Mouse (Mus musculus): ENCODE results near the gene Ift43.

DNA sequence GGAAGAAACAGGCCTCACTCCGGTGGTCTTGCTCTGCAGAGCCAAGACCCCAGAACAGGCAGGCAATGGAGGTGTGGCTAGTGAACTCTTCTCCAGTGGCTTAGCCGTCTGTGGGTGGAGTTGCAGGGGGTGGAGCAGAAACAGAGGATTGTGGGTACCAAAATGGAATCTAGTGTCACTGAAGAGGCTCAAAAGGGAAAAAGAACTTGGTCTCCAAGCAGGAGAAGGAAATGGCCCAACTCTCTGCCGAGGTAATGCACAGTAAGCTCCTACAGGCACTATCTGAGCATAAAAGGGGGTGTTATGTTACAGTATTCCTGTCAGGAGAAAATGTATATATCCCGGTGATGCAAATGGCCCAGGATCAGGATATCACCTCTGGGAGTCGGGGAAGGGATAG, 86.9 kb downstream of the Ift43 start:
- TF ChIP-seq CTCF (IDR thresholded peaks at IDR 0.05 in 2 of 3, conservative IDR thresholded peaks at IDR 0.05 in 1 of 3; ENCODE audit: control insufficient read depth in 1 of 3, insufficient read depth in 1 of 3, low read depth in 2 of 3, low read length in 3 of 3, poor library complexity in 1 of 3, severe bottlenecking in 1 of 3) (no peak), MAX (IDR thresholded peaks at IDR 0.05; ENCODE audit: low read length) (no peak), ELF1 (IDR thresholded peaks at IDR 0.05; ENCODE audit: low read depth, low read length) (no peak), MAZ (IDR thresholded peaks at IDR 0.05; ENCODE audit: low read depth, low read length) (no peak), RAD21 (IDR thresholded peaks at IDR 0.05; ENCODE audit: low read depth, low read length) (no peak), USF2 (IDR thresholded peaks at IDR 0.05; ENCODE audit: borderline replicate concordance in 1 of 2, insufficient read depth in 1 of 2, low read depth in 1 of 2, low read length in 2 of 2) (no peak), JUND (IDR thresholded peaks at IDR 0.05; ENCODE audit: low read depth, low read length) (no peak)

Measured in MEL (cell line).